Mouse (Mus musculus) small intestine, adult 2 months (tissue): ENCODE measurements around the gene Iqca.

Source experiments
- CTCF ChIP-seq: fragments of 200-500 bp; IDR thresholded peaks from 2 replicates; pipeline ENCODE4 v1.5.1; 2012; ENCODE audit warnings: low read depth, mild to moderate bottlenecking, control low read depth, inconsistent platforms, low read length, moderate library complexity, mixed read lengths; ENCODE audit not compliant: insufficient replicate concordance, insufficient read length; ENCODE audit errors: extremely low read depth
- POLR2A ChIP-seq: fragments of 200-500 bp; IDR thresholded peaks from 2 replicates; pipeline ENCODE4 v1.6.1; 2012; ENCODE audit warnings: low read depth, mild to moderate bottlenecking, control low read depth, inconsistent platforms, low read length, moderate library complexity

DNA sequence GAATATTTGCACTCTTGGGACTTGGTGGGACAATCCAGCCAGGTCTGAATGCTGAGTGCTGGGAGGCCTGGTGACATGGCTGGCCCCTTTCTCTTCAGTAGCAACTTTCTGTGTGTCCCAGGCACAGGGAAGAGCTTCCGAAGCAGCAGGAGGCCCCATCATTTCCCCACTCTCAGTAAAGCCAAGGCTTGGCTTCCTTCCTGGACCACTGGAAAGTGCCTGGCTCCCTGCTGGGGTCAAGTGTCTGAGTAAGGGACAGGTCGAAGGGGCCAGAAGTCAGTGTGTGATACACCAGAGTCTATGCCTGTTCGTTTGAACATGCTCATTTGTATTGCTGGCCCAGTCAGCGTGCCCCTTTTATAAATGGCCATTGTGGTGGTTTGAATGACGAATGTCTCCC, 152.2 kb downstream of the Iqca start:
- no peak for TF ChIP-seq CTCF
- no peak for TF ChIP-seq POLR2A
